Mouse (Mus musculus) T-helper 17 cell (primary cell): Measurements from ENCODE around the gene Hat1.

ENCODE experiments used
- in situ Hi-C, 2 experiments: fragments of 300-600 bp; cut with MboI, MseI; formaldehyde crosslinking; loops; 1 replicate in 1 of 2; 2 replicates in 1 of 2; pipeline ENCODE4 v1.15.1; 2025; ENCODE audit warnings: high pct_unique_total_duplicates in 2 of 2

The Hat1 gene

GRCm38 (mm10) chr2:71374275-71375155 lies 14.2 kb upstream of the Hat1 start:
- in situ Hi-C loops: loop anchor here in 1 of 2 experiments (25.0 kb wide), 1 partner anchor 1463 kb away; no protein-coding TSS in a partner anchor

GRCm38 (mm10) chr2:71376433-71376906 lies 12.3 kb upstream of the Hat1 start:
- in situ Hi-C loops: no loop called here

GRCm38 (mm10) chr2:71377426-71377825 lies 11.3 kb upstream of the Hat1 start:
- in situ Hi-C loops: no loop called here

- in situ Hi-C loops: no loop called here
Measured at GRCm38 (mm10) chr2:71381962-71382361, 6.8 kb upstream of the Hat1 start.

GRCm38 (mm10) chr2:71383890-71384289 lies 4.9 kb upstream of the Hat1 start:
- in situ Hi-C loops: no loop called here

- in situ Hi-C loops: no loop called here
Measured at GRCm38 (mm10) chr2:71387766-71388165, 992 bp upstream of the Hat1 start.

- in situ Hi-C loops: no loop called here
Measured at GRCm38 (mm10) chr2:71389864-71390263, 1.1 kb downstream of the Hat1 start.

- in situ Hi-C loops: no loop called here
Measured at GRCm38 (mm10) chr2:71405613-71406012, 16.9 kb downstream of the Hat1 start.

GRCm38 (mm10) chr2:71418760-71419280 lies 30.1 kb downstream of the Hat1 start:
- in situ Hi-C loops: no loop called here

- in situ Hi-C loops: no loop called here
Measured at GRCm38 (mm10) chr2:71419408-71419807, 30.6 kb downstream of the Hat1 start.

- in situ Hi-C loops: no loop called here
Measured at GRCm38 (mm10) chr2:71420895-71421425, 32.2 kb downstream of the Hat1 start.

- in situ Hi-C loops: no loop called here
Measured at GRCm38 (mm10) chr2:71424545-71424944, 35.8 kb downstream of the Hat1 start.

GRCm38 (mm10) chr2:71435440-71435839 lies 46.7 kb downstream of the Hat1 start:
- in situ Hi-C loops: no loop called here

- in situ Hi-C loops: no loop called here
Measured at GRCm38 (mm10) chr2:71443376-71443775, 54.6 kb downstream of the Hat1 start.

GRCm38 (mm10) chr2:71445536-71446196 lies 56.9 kb downstream of the Hat1 start:
- in situ Hi-C loops: no loop called here

GRCm38 (mm10) chr2:71449604-71450003 lies 60.8 kb downstream of the Hat1 start:
- in situ Hi-C loops: loop anchor here (5.0 to 10.0 kb wide), 3 partner anchors 88 to 1595 kb away; no protein-coding TSS in a partner anchor

GRCm38 (mm10) chr2:71451761-71452160 lies 63.0 kb downstream of the Hat1 start:
- in situ Hi-C loops: loop anchor here (5.0 to 10.0 kb wide), 3 partner anchors 86 to 1597 kb away; no protein-coding TSS in a partner anchor

- in situ Hi-C loops: loop anchor here (5.0 to 10.0 kb wide), 3 partner anchors 84 to 1599 kb away; no protein-coding TSS in a partner anchor
Measured at GRCm38 (mm10) chr2:71453161-71453916, 64.6 kb downstream of the Hat1 start, which contains the start of gene Metap1d. TSS of gene Metap1d (plus strand) at chr2:71453276.

GRCm38 (mm10) chr2:71453917-71454260 lies 65.1 kb downstream of the Hat1 start:
- in situ Hi-C loops: loop anchor here (5.0 to 10.0 kb wide), 3 partner anchors 83 to 1599 kb away; no protein-coding TSS in a partner anchor

GRCm38 (mm10) chr2:71458624-71459023 lies 69.9 kb downstream of the Hat1 start:
- in situ Hi-C loops: loop anchor here in 1 of 2 experiments (10.0 kb wide), 1 partner anchor 1604 kb away; no protein-coding TSS in a partner anchor

GRCm38 (mm10) chr2:71459659-71460058 lies 70.9 kb downstream of the Hat1 start:
- in situ Hi-C loops: loop anchor here in 1 of 2 experiments (10.0 kb wide), 1 partner anchor 1605 kb away; no protein-coding TSS in a partner anchor
